Mouse (Mus musculus): ENCODE results near the gene Ubxn11.

Gene Ubxn11

GRCm38 (mm10) chr4:134118126-134118800 is 15.9 kb downstream of the Ubxn11 start:
- DNase-seq (ENCODE audit: low read depth, low spot score): no peak

DNA sequence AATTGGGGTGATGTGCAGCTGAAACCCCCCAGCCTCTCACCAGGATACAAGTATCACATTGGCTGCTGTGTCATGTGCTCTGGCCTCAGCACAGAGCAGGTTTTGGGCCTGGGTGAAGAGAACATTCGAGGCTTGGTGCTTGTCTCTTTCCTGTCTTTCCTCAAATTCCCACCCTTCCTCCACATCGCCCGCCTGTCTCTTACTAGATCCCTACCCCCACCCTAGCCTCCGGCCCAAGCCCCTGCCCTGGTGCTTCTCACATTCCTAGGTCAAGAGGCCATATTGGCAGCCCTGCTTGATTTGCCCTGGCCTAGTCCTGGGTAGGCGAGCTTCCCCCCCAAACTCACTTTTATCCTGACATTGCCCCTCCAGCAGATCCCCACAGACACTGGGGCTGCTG is 16.7 kb downstream of the Ubxn11 start:
- no peak for DNase-seq (ENCODE audit: low read depth, low spot score)

- no peak for DNase-seq (ENCODE audit: low read depth, low spot score)
Observed at GRCm38 (mm10) chr4:134119644-134120043, 17.3 kb downstream of the Ubxn11 start.

GRCm38 (mm10) chr4:134120192-134120805 is 17.9 kb downstream of the Ubxn11 start:
- DNase-seq (ENCODE audit: low read depth, low spot score): no peak

GRCm38 (mm10) chr4:134120916-134121315 is 18.5 kb downstream of the Ubxn11 start:
- DNase-seq (ENCODE audit: low read depth, low spot score): no peak

DNA sequence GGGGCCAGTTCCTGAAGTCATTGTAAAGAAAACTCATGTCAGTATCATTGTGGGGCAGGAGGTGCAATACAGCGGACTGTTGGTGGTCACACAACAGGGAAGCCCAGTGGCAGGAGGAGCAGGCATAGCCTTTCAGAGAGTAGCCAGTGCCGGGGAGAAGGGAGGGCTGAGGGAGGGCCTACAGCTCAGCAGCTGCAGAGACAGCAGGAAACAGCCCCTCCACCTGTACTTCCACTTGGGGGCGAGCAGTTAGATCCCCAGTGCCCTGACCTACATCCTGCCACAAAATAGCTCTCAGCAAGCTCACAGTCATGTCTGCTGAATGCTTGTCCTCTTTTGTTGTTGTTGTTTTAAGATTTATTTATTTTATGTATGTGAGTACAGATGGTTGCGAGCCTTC is 19.2 kb downstream of the Ubxn11 start:
- no peak for DNase-seq (ENCODE audit: low read depth, low spot score)

GRCm38 (mm10) chr4:134122281-134122680 is 19.9 kb downstream of the Ubxn11 start:
- DNase-seq (ENCODE audit: low read depth, low spot score): no peak

- DNase-seq (ENCODE audit: low read depth, low spot score): no peak
Observed at GRCm38 (mm10) chr4:134123147-134123546, 20.8 kb downstream of the Ubxn11 start.

DNA sequence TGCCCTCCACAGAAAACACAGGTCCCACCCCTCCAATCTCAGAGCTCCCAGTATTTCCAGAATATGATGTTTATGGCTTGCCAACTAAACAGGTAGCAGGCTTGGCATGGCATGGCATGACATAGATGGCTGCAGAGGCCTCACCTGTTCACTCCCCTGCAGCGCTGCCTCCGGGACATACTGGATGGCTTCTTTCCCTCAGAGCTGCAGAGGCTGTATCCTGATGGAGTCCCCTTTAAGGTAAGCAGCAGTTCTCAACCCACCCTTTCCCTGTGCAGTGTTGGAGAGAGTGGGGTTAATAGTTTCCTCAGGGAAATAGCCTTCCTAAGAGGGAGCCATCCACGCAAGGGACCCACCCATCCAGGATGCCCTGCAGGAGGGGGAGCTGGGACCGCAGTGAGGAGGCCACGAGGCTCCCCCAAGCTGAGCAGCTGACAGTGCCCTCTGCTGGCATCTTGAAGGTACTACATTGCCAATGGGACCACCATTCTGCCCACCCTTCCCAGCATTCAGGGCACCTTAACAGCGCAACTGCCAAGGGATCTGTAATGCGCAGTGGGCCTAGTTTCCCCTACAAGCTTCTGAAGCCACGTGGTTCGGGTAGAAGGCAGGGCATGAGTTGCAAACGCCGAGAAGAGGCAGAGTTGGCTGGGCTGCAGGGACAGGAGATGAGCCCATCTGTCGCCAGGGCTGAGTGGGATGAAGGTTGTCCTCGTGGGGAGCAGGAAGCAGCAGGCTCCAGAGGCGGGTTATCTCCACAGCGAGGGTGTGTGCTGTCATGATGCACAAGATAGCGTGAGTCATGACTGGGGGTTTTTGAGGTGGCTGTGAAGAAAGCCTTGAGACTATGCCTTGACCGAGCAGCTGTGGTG is 21.5 kb downstream of the Ubxn11 start:
- DNase-seq (ENCODE audit: low read depth, low spot score): peak; percentile 50

GRCm38 (mm10) chr4:134125383-134126060 is 23.2 kb downstream of the Ubxn11 start:
- no peak for DNase-seq (ENCODE audit: low read depth, low spot score)

DNA sequence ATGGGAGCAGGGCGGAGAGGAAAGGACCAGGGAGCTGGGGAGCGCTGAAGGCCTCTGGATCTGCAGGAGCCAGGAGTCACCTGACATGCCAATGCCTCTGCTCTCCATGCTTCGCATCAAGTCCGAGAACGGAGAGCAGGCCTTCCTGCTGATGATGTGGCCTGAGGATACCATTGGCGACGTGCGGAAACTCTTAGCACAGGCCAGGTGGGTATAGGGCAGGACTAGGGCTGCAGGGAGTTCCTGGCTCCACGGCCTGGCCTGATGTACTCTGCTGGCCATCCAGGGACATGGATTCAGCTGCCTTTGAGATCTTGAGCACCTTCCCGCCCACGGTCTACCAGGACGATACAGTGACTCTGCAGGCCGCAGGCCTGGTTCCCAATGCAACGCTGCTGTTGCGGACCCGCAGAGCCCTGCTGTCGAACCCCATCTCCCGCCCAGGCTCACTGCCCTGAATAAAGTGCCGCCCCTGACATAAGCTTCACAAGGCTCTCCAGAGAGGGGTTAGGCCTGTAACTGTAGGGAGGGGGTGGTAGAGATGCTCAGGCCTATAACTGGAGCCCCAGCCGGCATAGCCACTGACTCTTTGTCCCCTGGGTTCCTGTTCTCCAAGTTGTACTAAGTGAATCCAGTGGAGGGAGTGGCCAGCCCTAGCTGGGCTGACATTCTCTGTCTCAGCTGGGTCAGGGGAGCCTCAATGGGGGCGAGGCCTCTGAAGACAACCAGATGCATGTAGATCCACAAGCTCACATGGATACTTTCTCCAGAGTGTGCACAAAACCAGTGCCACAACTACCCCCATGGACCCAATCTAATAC is 24.1 kb downstream of the Ubxn11 start:
- no peak for DNase-seq (ENCODE audit: low read depth, low spot score)

GRCm38 (mm10) chr4:134127121-134127455 is 24.7 kb downstream of the Ubxn11 start:
- DNase-seq (ENCODE audit: low read depth, low spot score): no peak

DNA sequence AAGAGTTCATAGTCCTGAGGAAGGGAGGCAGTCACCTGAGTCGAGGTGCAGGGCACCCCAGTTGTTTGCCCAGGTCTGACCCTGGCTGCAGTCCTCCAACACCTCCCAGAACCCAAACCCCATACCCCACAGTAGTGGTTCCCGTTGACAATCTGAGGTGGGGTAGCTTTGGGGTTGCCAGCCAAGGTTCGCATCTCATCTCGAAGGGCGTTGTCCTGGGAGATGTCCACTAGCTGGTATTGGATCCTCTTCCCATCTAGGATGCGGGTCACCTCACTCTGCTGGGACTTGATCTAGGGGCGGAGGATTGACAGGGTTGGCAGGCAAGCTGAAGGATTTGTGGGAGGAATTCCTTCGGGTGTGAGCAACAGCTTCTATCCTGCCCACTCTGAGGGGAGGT is 25.4 kb downstream of the Ubxn11 start:
- no peak for DNase-seq (ENCODE audit: low read depth, low spot score)

GRCm38 (mm10) chr4:134128221-134128982 is 26.0 kb downstream of the Ubxn11 start, which contains the start of gene Sh3bgrl3:
Sh3bgrl3 (minus strand) TSS chr4:134128789.
- DNase-seq (ENCODE audit: low read depth, low spot score): peak; percentile 78

DNA sequence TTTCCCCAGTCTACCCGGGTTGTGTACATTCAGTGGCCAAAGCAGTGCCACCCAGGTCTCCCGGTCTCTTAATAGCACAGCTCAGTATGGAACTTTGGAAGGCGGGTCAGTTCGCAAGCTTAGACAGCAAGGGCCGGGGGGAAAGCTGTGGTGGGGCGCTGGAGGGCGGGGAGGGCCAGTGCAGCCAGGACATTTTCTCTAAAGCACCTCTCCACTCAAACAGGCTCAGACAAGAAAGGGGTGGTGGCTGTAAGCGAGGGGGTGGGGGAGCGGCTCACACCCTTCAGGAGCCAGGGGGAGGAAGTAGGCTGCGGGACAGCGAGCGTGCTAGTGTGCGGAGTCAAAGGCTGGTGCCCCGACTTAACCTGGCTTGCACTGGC is 26.6 kb downstream of the Ubxn11 start:
- no peak for DNase-seq (ENCODE audit: low read depth, low spot score)

- DNase-seq (ENCODE audit: low read depth, low spot score): no peak
Observed at GRCm38 (mm10) chr4:134129482-134129881, 27.1 kb downstream of the Ubxn11 start.

GRCm38 (mm10) chr4:134132117-134132516 is 29.7 kb downstream of the Ubxn11 start:
- no peak for DNase-seq (ENCODE audit: low read depth, low spot score)

GRCm38 (mm10) chr4:134132519-134133095 is 30.2 kb downstream of the Ubxn11 start:
- DNase-seq (ENCODE audit: low read depth, low spot score): no peak

- no peak for DNase-seq (ENCODE audit: low read depth, low spot score)
Observed at GRCm38 (mm10) chr4:134136280-134136926, 34.0 kb downstream of the Ubxn11 start.

DNA sequence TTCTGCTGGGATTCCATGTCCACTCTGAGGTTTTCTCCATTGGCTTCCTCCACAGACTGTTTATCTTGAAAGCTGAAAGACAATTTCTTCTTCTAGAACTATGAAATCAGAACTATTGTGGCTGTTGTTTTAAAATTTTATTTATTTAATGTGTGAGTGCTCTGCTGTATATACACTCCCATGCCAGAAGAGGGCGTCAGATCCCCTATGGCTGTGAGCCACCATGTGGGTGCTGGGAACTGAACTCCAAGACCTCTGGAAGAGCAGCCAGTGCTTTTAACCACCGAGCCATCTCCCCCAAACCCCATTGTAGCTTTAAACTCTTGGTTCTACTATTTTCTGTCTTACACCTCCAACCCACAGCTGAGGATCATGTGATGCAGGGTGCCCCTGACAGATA is 36.5 kb downstream of the Ubxn11 start:
- DNase-seq (ENCODE audit: low read depth, low spot score): no peak

Measured in embryo, embryonic 11.5 days (tissue).